ENCODE assay signal across 8 mouse cellular contexts in the genomic region with DNA sequence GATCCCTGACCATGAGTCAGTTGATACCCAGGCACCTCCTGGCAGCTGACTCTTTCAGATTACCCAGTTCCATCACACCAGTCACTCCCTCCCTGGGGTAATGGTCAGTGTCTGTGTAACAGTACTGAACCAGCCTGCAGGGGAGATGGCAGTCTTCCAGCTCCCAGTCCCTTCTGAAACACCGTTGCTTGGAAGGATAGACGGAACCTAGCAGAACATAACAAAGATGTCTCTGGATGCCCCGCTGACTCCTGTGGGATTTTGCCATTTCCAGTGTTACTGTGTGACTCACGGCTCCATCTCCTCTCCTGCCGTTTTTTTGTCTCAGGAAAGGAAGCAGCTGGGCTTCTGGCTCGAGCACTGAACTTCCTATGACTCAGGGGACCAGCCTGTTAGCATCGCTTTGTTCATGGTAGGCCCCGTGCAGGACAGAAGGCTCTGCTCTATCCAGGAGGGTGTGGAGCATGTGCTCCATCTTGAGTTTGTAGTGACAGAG.
DNase-seq lines count a peak whose midpoint lies in the region; ATAC-seq and TF ChIP-seq lines count a peak whose summit lies in the region.

No protein-coding gene starts in this region.

- H3K9me3 ChIP-seq in neural tube, embryonic 12.5 days = no peaks in the 10 kb centered on the region
- H3K9me3 ChIP-seq in heart, embryonic 12.5 days (replicated peaks) = no peaks in the 10 kb centered on the region
- no peaks in the 10 kb centered on the region for H3K9me3 ChIP-seq in kidney, postnatal 0 days (replicated peaks; ENCODE audit: low read length)
- H3K9me3 ChIP-seq in midbrain, embryonic 15.5 days = no peaks in the 10 kb centered on the region

- DNase-seq in neural tube, embryonic 10.5 days (ENCODE audit: extremely low spot score, low spot score) = no peak
- peak; percentile 84 to 86 for DNase-seq in cerebellum, adult 18-20 months
- DNase-seq in kidney, postnatal 0 days (ENCODE audit: low spot score) = peak; percentile 81
- no peak for DNase-seq in spleen, postnatal 4 days (ENCODE audit: low spot score in 2 of 2)
- no peak for DNase-seq in frontal cortex, postnatal 36 days (ENCODE audit: low spot score in 2 of 2)

- 51% methylated on average over 8 of the region's 8 CpGs for WGBS in neural tube, embryonic 12.5 days
- WGBS in heart, embryonic 12.5 days = 52% methylated on average over 8 of the region's 8 CpGs
- WGBS in kidney, postnatal 0 days = 17% methylated on average over 8 of the region's 8 CpGs
- WGBS in midbrain, embryonic 15.5 days = 36% methylated on average over 8 of the region's 8 CpGs

- H3K27ac ChIP-seq in neural tube, embryonic 12.5 days = no peak overlapping the region
- 0 out of 2 replicates have a peak overlapping the region, but pooled peaks have one; percentile 8 for H3K27ac ChIP-seq in heart, embryonic 12.5 days (ENCODE audit: poor library complexity, severe bottlenecking)
- peak overlapping the region; percentile 21; the same call in 1 of the 2 replicates for H3K27ac ChIP-seq in kidney, postnatal 0 days
- 0 out of 2 replicates have a peak overlapping the region, but pooled peaks have one; percentile 8 for H3K27ac ChIP-seq in midbrain, embryonic 15.5 days

- H3K9ac ChIP-seq in neural tube, embryonic 12.5 days = no peak overlapping the region
- no peak overlapping the region for H3K9ac ChIP-seq in heart, embryonic 12.5 days
- no peak overlapping the region for H3K9ac ChIP-seq in kidney, postnatal 0 days (ENCODE audit: low read depth, low read length)
- no peak overlapping the region for H3K9ac ChIP-seq in midbrain, embryonic 15.5 days

- H3K4me1 ChIP-seq in neural tube, embryonic 12.5 days = peaks cover 6% of the 10 kb centered on the region
- H3K4me1 ChIP-seq in heart, embryonic 12.5 days (replicated peaks) = peaks cover 5% of the 10 kb centered on the region; the same call in 1 of the 2 replicates
- H3K4me1 ChIP-seq in kidney, postnatal 0 days (replicated peaks; ENCODE audit: insufficient read depth, low read length) = peaks cover 6% of the 10 kb centered on the region; the same call in 1 of the 2 replicates
- H3K4me1 ChIP-seq in midbrain, embryonic 15.5 days = peaks cover 7% of the 10 kb centered on the region

- no peak overlapping the region for H3K4me3 ChIP-seq in neural tube, embryonic 12.5 days
- H3K4me3 ChIP-seq in heart, embryonic 12.5 days = no peak overlapping the region
- no peak overlapping the region for H3K4me3 ChIP-seq in kidney, postnatal 0 days (replicated peaks; ENCODE audit: low read depth, low read length)
- no peak overlapping the region for H3K4me3 ChIP-seq in midbrain, embryonic 15.5 days

- H3K27me3 ChIP-seq in neural tube, embryonic 12.5 days (replicated peaks) = no peaks in the 10 kb centered on the region
- no peaks in the 10 kb centered on the region for H3K27me3 ChIP-seq in heart, embryonic 12.5 days (replicated peaks)
- no peaks in the 10 kb centered on the region for H3K27me3 ChIP-seq in kidney, postnatal 0 days (ENCODE audit: insufficient read depth, low read length)
- H3K27me3 ChIP-seq in midbrain, embryonic 15.5 days (replicated peaks) = no peaks in the 10 kb centered on the region

- TF ChIP-seq CTCF in kidney, postnatal 0 days (IDR thresholded peaks at IDR 0.05; ENCODE audit: low read depth) = no peak

- H3K4me2 ChIP-seq in neural tube, embryonic 12.5 days (replicated peaks) = 0 out of 2 replicates have a peak overlapping the region, but pooled peaks have one; percentile 7
- no peak overlapping the region for H3K4me2 ChIP-seq in heart, embryonic 12.5 days
- peak overlapping the region; percentile 0; the same call in 1 of the 2 replicates for H3K4me2 ChIP-seq in kidney, postnatal 0 days (ENCODE audit: low read length)
- no peak overlapping the region for H3K4me2 ChIP-seq in midbrain, embryonic 15.5 days

- ATAC-seq in neural tube, embryonic 12.5 days (ENCODE audit: low FRiP score, low read depth) = peak; percentile 58; the same call in 1 of the 2 replicates
- ATAC-seq in heart, embryonic 12.5 days (ENCODE audit: insufficient number of reproducible peaks, low FRiP score) = 0 out of 2 replicates have a peak, but pooled peaks have one; percentile 39
- peak; percentile 75 for ATAC-seq in kidney, postnatal 0 days (replicated peaks; ENCODE audit: low FRiP score, low read depth)
- no peak for ATAC-seq in midbrain, embryonic 15.5 days (replicated peaks)

- no peaks in the 10 kb centered on the region for H3K36me3 ChIP-seq in neural tube, embryonic 12.5 days
- H3K36me3 ChIP-seq in heart, embryonic 12.5 days = no peaks in the 10 kb centered on the region
- no peaks in the 10 kb centered on the region for H3K36me3 ChIP-seq in kidney, postnatal 0 days (ENCODE audit: insufficient read depth, low read length)
- H3K36me3 ChIP-seq in midbrain, embryonic 15.5 days (replicated peaks) = no peaks in the 10 kb centered on the region

Comparison
In these comparisons a context has a peak if more than half of its experiments do, and no peak if none do; other contexts are left out.
1. H3K4me2 ChIP-seq: peak in neural tube, embryonic 12.5 days (single experiment) and kidney, postnatal 0 days (single experiment); none in heart, embryonic 12.5 days (single experiment) and midbrain, embryonic 15.5 days (single experiment).
2. DNase-seq: peak in cerebellum, adult 18-20 months (2 of 2) and kidney, postnatal 0 days (single experiment); none in neural tube, embryonic 10.5 days (single experiment), spleen, postnatal 4 days (0 of 2) and frontal cortex, postnatal 36 days (0 of 2).